Mouse (Mus musculus) thymus, adult 2 months (tissue): ENCODE measurements at regions not wholly inside any gene's neighbourhood (a gene's known extent, or its start where the extent isn't known, plus 50 kb on each side); places are given as distances from the start of the nearest gene placed in this dataset.

Source experiments
- DNase-seq: peaks from one replicate; pipeline ENCODE4 v3.0.0; 2021
- H3K27ac ChIP-seq: fragments of 200-500 bp; 2 replicates; pipeline ENCODE4 v1.5.1; 2012; ENCODE audit warnings: low read length, control low read depth; ENCODE audit not compliant: control insufficient read depth, insufficient read depth
- H3K27me3 ChIP-seq: fragments of 200-500 bp; 2 replicates; pipeline ENCODE4 v1.6.1; 2012; ENCODE audit warnings: mild to moderate bottlenecking, low read length, moderate library complexity, mixed read lengths; ENCODE audit not compliant: control insufficient read depth, insufficient read depth
- H3K36me3 ChIP-seq: fragments of 200-500 bp; 2 replicates; pipeline ENCODE4 v1.6.1; 2012; ENCODE audit warnings: mild to moderate bottlenecking, low read length, moderate library complexity; ENCODE audit not compliant: control insufficient read depth, insufficient read depth
- H3K4me1 ChIP-seq: fragments of 200-500 bp; replicated peaks from 2 replicates; pipeline ENCODE4 v1.6.1; 2012; ENCODE audit warnings: low read length; ENCODE audit not compliant: control insufficient read depth, insufficient read depth
- H3K4me3 ChIP-seq: fragments of 200-500 bp; 2 replicates; pipeline ENCODE4 v1.5.1; 2012; ENCODE audit warnings: mild to moderate bottlenecking, low read length, control low read depth, moderate library complexity; ENCODE audit not compliant: control insufficient read depth, insufficient read depth
- CTCF ChIP-seq: fragments of 200-500 bp; IDR thresholded peaks from 2 replicates; pipeline ENCODE4 v1.5.1; 2012; ENCODE audit warnings: mild to moderate bottlenecking, control low read depth, low read length, moderate library complexity, borderline replicate concordance; ENCODE audit not compliant: control insufficient read depth, poor library complexity, insufficient read depth; ENCODE audit errors: extremely low read depth
- POLR2A ChIP-seq: fragments of 200-500 bp; IDR thresholded peaks from 2 replicates; pipeline ENCODE4 v1.6.1; 2012; ENCODE audit warnings: mild to moderate bottlenecking, low read length, control low read depth, moderate library complexity; ENCODE audit not compliant: control insufficient read depth, poor library complexity, insufficient read depth; ENCODE audit errors: extremely low read depth
- WGBS: fragments of 180-500 bp; shearing (Covaris S2); methylation state at CpG from one replicate; pipeline ENCODE4 v1.1.7; 2018; 5-methylcytosine and 5-hydroxymethylcytosine counted together

DNA sequence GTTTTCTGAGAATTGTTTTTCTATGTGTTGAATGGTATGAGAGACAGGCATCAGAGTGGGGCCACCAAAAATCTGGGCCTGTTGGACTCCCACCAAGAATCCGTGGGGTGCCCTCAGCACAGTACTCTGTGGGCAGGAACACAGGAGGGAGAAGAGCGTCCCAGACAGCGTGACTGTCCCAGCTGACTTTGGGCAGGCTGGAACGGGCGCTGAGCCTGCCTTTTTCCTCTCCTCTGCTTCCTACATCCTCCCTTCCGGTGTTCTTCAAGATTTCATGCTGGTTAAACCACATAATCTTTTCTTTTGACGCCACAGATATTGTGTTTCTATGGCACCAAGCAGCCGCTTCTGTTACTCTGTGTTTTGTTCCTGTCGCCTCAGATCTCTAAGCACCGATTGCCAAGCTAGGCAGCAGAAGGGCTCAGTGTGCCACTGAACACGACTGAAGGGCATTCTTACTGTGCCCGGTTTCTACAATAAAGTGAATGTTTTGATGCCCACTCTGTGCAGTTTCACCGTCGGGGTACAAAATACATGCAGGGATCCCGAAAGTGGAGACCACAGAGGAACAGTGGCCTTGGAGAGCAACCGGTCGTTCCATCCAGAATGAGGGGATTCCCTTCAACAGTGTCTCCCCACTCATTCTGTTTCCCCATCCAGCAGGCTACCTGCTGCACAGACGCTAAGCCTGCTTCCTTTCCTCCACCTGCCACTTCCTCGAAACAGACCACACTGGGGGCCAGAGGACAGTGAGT lies 124.6 kb upstream of the Igfbp7 start:
- Histone ChIP-seq H3K27ac (no peak overlapping the region), H3K4me1 (no peaks in the 10 kb centered on the region), H3K4me3 (no peak overlapping the region), H3K36me3 (no peaks in the 10 kb centered on the region), H3K27me3 (no peaks in the 10 kb centered on the region)
- DNase-seq: no peak
- 45% methylated on average over 19 of the region's 19 CpGs for WGBS
- TF ChIP-seq POLR2A: no peak
- no peak for TF ChIP-seq CTCF

DNA sequence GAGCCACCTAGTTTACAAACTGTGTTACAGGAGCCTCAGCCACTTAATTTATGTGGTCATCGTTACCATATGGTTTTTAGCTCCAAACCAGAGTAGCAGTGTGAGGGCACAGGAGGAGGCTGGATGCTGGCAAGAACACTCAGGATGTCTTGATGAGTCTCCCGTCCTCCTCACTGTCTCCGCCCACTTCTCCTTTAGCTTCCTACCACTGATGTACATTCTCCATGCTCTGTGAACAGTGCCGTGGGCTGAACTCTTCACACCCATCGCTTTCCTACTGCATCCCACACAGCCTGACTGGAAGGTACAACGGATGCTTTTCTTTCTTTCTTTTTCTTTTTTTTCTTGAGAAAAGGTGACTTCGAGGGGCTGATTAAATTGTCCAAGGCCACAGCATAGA lies 122.5 kb upstream of the Igfbp7 start:
- H3K36me3 ChIP-seq: no peaks in the 10 kb centered on the region
- no peaks in the 10 kb centered on the region for H3K4me1 ChIP-seq
- TF ChIP-seq POLR2A (no peak), CTCF (no peak)
- H3K27ac ChIP-seq: no peak overlapping the region
- no peak overlapping the region for H3K4me3 ChIP-seq
- DNase-seq: no peak
- 69% methylated on average over 7 of the region's 7 CpGs for WGBS
- H3K27me3 ChIP-seq: no peaks in the 10 kb centered on the region

DNA sequence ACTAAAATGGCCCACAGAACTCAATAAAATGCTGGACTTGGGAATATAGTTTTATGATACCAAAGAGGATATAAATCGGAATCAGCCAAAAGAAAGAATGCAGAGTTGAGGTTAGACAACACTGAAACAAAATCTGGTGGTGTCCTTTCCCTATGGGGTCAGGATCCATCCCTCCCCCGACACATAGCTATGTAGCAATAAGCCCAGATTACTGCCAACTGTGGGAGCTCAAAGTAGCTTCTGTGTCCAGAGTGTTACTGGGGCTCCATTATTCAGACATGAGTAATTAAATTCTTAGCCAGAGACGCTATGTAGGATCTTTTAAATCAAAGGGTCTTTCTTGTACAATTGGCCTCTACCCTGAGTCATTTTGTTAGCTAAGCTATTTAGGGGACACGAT lies 109.4 kb upstream of the Igfbp7 start:
- Histone ChIP-seq H3K27me3 (no peaks in the 10 kb centered on the region), H3K36me3 (no peaks in the 10 kb centered on the region), H3K4me3 (no peak overlapping the region), H3K27ac (no peak overlapping the region), H3K4me1 (no peaks in the 10 kb centered on the region)
- no peak for DNase-seq
- 92% methylated on average over 4 of the region's 4 CpGs for WGBS
- TF ChIP-seq CTCF (no peak), POLR2A (no peak)

DNA sequence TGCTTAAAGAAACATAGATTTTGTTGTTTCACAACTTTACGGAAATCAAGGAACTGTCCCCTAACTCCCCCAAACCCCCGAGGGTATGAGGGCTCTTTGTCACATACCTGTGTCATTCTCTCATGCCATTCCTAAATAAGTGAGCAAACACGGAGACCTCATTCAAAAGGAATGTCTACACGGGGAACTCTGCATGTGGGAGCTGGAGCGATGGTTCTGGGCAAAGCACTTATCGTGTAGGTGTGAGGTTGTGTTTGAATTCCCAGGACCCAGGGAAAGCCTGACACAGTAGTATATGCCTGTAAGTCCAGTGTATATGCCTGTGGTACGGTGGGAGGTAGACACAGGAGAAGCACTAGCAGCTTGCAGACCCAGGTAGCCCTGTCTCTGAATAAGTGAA lies 107.6 kb upstream of the Igfbp7 start:
- Histone ChIP-seq H3K4me1 (no peaks in the 10 kb centered on the region), H3K27me3 (no peaks in the 10 kb centered on the region), H3K27ac (no peak overlapping the region), H3K36me3 (no peaks in the 10 kb centered on the region), H3K4me3 (no peak overlapping the region)
- TF ChIP-seq POLR2A: no peak
- no peak for TF ChIP-seq CTCF
- 91% methylated on average over 7 of the region's 7 CpGs for WGBS
- DNase-seq: no peak

DNA sequence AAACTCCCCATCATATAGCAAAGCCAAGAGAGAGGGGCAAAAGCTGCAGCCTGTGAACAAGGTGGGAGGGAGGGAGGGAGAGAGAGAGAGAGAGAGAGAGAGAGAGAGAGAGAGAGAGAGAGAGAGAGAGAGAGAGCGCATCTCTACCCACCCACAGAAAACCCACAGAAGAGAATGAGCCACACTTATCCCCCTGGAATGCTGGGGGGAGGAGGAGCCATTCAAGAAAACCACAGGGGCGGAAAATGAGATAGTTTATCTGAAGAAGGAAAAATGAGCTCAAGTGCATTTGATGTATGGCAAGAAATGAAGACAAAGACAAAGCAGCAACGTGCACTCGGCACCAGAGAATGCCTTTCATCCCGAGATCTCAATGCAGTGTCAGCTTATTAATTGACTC lies 94.8 kb upstream of the Igfbp7 start:
- Histone ChIP-seq H3K4me1 (no peaks in the 10 kb centered on the region), H3K36me3 (no peaks in the 10 kb centered on the region), H3K27ac (no peak overlapping the region), H3K4me3 (no peak overlapping the region), H3K27me3 (no peaks in the 10 kb centered on the region)
- WGBS: 91% methylated on average over 5 of the region's 5 CpGs
- TF ChIP-seq POLR2A (no peak), CTCF (no peak)
- DNase-seq: no peak

DNA sequence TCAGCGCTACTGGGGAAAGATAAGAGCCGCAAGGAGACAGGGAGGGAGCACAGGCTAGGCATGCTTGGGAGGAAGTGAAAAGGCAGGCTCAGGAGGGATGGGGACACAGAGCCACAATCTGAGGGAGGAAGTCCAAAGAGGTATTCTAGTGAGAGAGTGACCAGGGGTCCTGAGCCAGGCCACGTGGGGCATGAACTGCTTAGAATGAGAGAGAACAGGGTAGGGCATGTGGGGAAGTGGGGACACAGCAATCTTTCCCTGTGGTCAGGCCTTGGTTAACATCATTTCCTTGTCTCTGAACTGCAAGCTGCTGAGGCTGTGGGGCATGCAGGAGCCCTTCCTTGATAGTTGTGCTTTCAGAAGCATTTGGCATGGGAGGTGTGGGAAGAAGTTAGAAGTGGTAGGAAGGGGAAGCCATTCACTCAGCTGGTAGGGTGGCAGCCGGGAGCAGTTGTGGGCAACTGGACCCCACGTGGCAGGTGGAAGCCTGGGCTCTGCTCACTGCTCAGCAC lies 92.2 kb upstream of the Igfbp7 start:
- DNase-seq: no peak
- WGBS: 28% methylated on average over 5 of the region's 5 CpGs
- no peak for TF ChIP-seq POLR2A
- no peak for TF ChIP-seq CTCF

More for the DNA sequence above, 92.2 kb upstream of the Igfbp7 start:
- Histone ChIP-seq H3K36me3 (no peaks in the 10 kb centered on the region), H3K27me3 (no peaks in the 10 kb centered on the region), H3K4me1 (no peaks in the 10 kb centered on the region), H3K4me3 (no peak overlapping the region), H3K27ac (no peak overlapping the region)
